9 mouse cellular contexts compared by ENCODE assay signal in the genomic region with DNA sequence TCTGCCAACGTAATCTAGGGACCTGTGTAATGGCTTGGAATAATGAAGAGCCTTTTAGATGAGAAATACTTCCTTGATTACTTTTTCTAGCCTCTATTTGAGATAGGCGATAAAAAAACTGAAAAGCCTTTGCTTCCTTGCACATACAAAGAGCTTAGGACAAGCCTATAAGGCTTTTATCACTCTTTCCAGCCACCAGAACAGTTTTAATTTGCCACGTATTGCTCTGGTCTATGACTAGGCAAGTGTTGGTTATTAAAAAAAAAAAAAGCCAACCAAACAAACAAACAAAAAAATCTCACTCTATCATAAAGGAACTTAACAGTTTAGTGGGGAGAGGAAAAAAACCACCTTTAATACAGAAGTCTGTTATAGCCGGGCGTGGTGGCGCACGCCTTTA. TPM values are rescaled to one million over a fixed set of nuclear protein-coding genes. Genes with fewer than 3 reads are reported as not detected.
DNase-seq lines count a peak whose midpoint lies in the region; ATAC-seq and TF ChIP-seq lines count a peak whose summit lies in the region.
"Had no signal": no experiment of that assay in that cellular context is flagged by ENCODE, and none has a peak within 500 bp of the region (broad histone marks: within the 10 kb centered on the region; RNA-seq: fewer than 3 reads in every experiment).

No protein-coding gene starts in this region.

- ATAC-seq in kidney, embryonic 15.5 days (replicated peaks; ENCODE audit: low FRiP score), result no peak
- ATAC-seq in hindbrain, postnatal 0 days, result no peak
- no peak for ATAC-seq in midbrain, embryonic 15.5 days (replicated peaks)

- H3K9ac ChIP-seq in kidney, embryonic 15.5 days, result no peak overlapping the region
- H3K9ac ChIP-seq in hindbrain, postnatal 0 days (replicated peaks; ENCODE audit: low read length), result no peak overlapping the region
- H3K9ac ChIP-seq in midbrain, embryonic 15.5 days, result no peak overlapping the region

- DNase-seq in kidney, adult 11 months, result no peak
- no peak for DNase-seq in embryonic facial prominence, embryonic 10.5 days (ENCODE audit: low spot score)
- no peak for DNase-seq in hindbrain, postnatal 0 days (ENCODE audit: low spot score)
- DNase-seq in cerebellum, postnatal 10 days, result no peak
- no peak for DNase-seq in gastrocnemius, adult 8-10 months (ENCODE audit: low spot score in 2 of 2)
- DNase-seq in left cerebral cortex, postnatal 25 days (ENCODE audit: low spot score in 2 of 2), result no peak
- DNase-seq: lung, adult 2 months had no signal

- H3K36me3 ChIP-seq in kidney, embryonic 15.5 days, result peaks cover 7% of the 10 kb centered on the region; the same call in 1 of the 2 replicates
- no peaks in the 10 kb centered on the region for H3K36me3 ChIP-seq in embryonic facial prominence, embryonic 10.5 days (replicated peaks)
- H3K36me3 ChIP-seq in hindbrain, postnatal 0 days (ENCODE audit: insufficient read depth, low read length), result no peaks in the 10 kb centered on the region
- no peaks in the 10 kb centered on the region for H3K36me3 ChIP-seq in midbrain, embryonic 15.5 days (replicated peaks)

- H3K27me3 ChIP-seq in kidney, embryonic 15.5 days, result no peaks in the 10 kb centered on the region
- no peaks in the 10 kb centered on the region for H3K27me3 ChIP-seq in embryonic facial prominence, embryonic 10.5 days (replicated peaks; ENCODE audit: low read depth, poor library complexity, severe bottlenecking)
- H3K27me3 ChIP-seq in hindbrain, postnatal 0 days (ENCODE audit: insufficient read depth, low read length), result no peaks in the 10 kb centered on the region
- H3K27me3 ChIP-seq in midbrain, embryonic 15.5 days (replicated peaks), result no peaks in the 10 kb centered on the region

- H3K4me2 ChIP-seq in kidney, embryonic 15.5 days, result peak overlapping the region; percentile 83
- H3K4me2 ChIP-seq in hindbrain, postnatal 0 days (ENCODE audit: low read depth, low read length), result peak overlapping the region; percentile 82; the same call in 1 of the 2 replicates
- H3K4me2 ChIP-seq in midbrain, embryonic 15.5 days, result peak overlapping the region; percentile 65

- H3K4me1 ChIP-seq in kidney, embryonic 15.5 days, result peaks cover 15% of the 10 kb centered on the region
- peaks cover 19% of the 10 kb centered on the region for H3K4me1 ChIP-seq in embryonic facial prominence, embryonic 10.5 days
- H3K4me1 ChIP-seq in hindbrain, postnatal 0 days (ENCODE audit: insufficient read depth, low read length), result peaks cover 7% of the 10 kb centered on the region; the same call in 1 of the 2 replicates
- peaks cover 26% of the 10 kb centered on the region for H3K4me1 ChIP-seq in midbrain, embryonic 15.5 days

- no peaks in the 10 kb centered on the region for H3K9me3 ChIP-seq in kidney, embryonic 15.5 days (replicated peaks)
- H3K9me3 ChIP-seq in embryonic facial prominence, embryonic 10.5 days, result peaks cover 3% of the 10 kb centered on the region; the same call in 1 of the 2 replicates
- no peaks in the 10 kb centered on the region for H3K9me3 ChIP-seq in hindbrain, postnatal 0 days (ENCODE audit: low read length)
- no peaks in the 10 kb centered on the region for H3K9me3 ChIP-seq in midbrain, embryonic 15.5 days

- peak overlapping the region; percentile 74 for H3K4me3 ChIP-seq in kidney, embryonic 15.5 days (replicated peaks)
- H3K4me3 ChIP-seq in embryonic facial prominence, embryonic 10.5 days, result peak overlapping the region; percentile 96; the same call in 1 of the 2 replicates
- no peak overlapping the region for H3K4me3 ChIP-seq in hindbrain, postnatal 0 days (ENCODE audit: low read length)
- no peak overlapping the region for H3K4me3 ChIP-seq in midbrain, embryonic 15.5 days

- intact Hi-C loops in left cerebral cortex, postnatal 25 days (cut with DNase I), result no loop called here

- H3K27ac ChIP-seq in kidney, embryonic 15.5 days, result peak overlapping the region; percentile 100; the same call in 1 of the 2 replicates
- H3K27ac ChIP-seq in embryonic facial prominence, embryonic 10.5 days (replicated peaks), result peak overlapping the region; percentile 94; the same call in 1 of the 2 replicates
- H3K27ac ChIP-seq in hindbrain, postnatal 0 days, result peak overlapping the region; percentile 66; the same call in 1 of the 2 replicates
- H3K27ac ChIP-seq in midbrain, embryonic 15.5 days, result no peak overlapping the region

- WGBS in kidney, embryonic 15.5 days, result 87% methylated on average over 7 of the region's 7 CpGs
- WGBS in embryonic facial prominence, embryonic 10.5 days, result 89% methylated on average over 7 of the region's 7 CpGs
- WGBS in hindbrain, postnatal 0 days, result 88% methylated on average over 7 of the region's 7 CpGs
- WGBS in midbrain, embryonic 15.5 days, result 87% methylated on average over 7 of the region's 7 CpGs

- no peak for TF ChIP-seq CTCF in hindbrain, postnatal 0 days (IDR thresholded peaks at IDR 0.05; ENCODE audit: low read depth)

RNA-seq across cellular contexts. Expression of a gene that starts 1.2 kb away (rescaled TPM):
- 19.8 and 22.0 TPM in 2 replicates for polyA plus RNA-seq in kidney, embryonic 15.5 days (2015; fragmentation: Nextera tagmentation; extraction: Ambion mirVana)
- polyA plus RNA-seq in embryonic facial prominence, embryonic 10.5 days (2016; fragmentation: Nextera tagmentation; extraction: Ambion mirVana), result 17.0 and 17.5 TPM in 2 replicates
- total RNA-seq in hindbrain, postnatal 0 days (2014; rRNA removed), result 32.9 and 34.5 TPM in 2 replicates
- 17.4 and 17.7 TPM in 2 replicates for polyA plus RNA-seq in hindbrain, postnatal 0 days (2015; fragmentation: Nextera tagmentation; extraction: Ambion mirVana)
- 25.0 and 27.7 TPM in 2 replicates for polyA plus RNA-seq in midbrain, embryonic 15.5 days (2015; fragmentation: Nextera tagmentation; extraction: Ambion mirVana)
- 10 to 100 TPM; 33.2 to 37.1 (median 35.4) TPM for total RNA-seq in gastrocnemius, adult 8-10 months (2022)
- total RNA-seq in left cerebral cortex, postnatal 25 days (2021), result 10 to 100 TPM; 53.6 to 56.9 TPM

RNA-seq across cellular contexts. Expression of a gene that starts 32.4 kb away (rescaled TPM):
- 104 and 106 TPM in 2 replicates for polyA plus RNA-seq in kidney, embryonic 15.5 days (2015; fragmentation: Nextera tagmentation; extraction: Ambion mirVana)
- polyA plus RNA-seq in embryonic facial prominence, embryonic 10.5 days (2016; fragmentation: Nextera tagmentation; extraction: Ambion mirVana), result 103 and 104 TPM in 2 replicates
- total RNA-seq in hindbrain, postnatal 0 days (2014; rRNA removed), result 187 and 338 TPM in 2 replicates
- 166 and 167 TPM in 2 replicates for polyA plus RNA-seq in hindbrain, postnatal 0 days (2015; fragmentation: Nextera tagmentation; extraction: Ambion mirVana)
- polyA plus RNA-seq in midbrain, embryonic 15.5 days (2015; fragmentation: Nextera tagmentation; extraction: Ambion mirVana), result 127 and 129 TPM in 2 replicates
- 10 to 100 TPM; 55.9 to 72.7 (median 65.2) TPM for total RNA-seq in gastrocnemius, adult 8-10 months (2022)
- total RNA-seq in left cerebral cortex, postnatal 25 days (2021), result 10 to 100 TPM; 54.4 to 58.0 TPM

Comparison
In these comparisons a context has a peak if more than half of its experiments do, and no peak if none do; other contexts are left out.
1. H3K4me3 ChIP-seq: peak in kidney, embryonic 15.5 days (single experiment) and embryonic facial prominence, embryonic 10.5 days (single experiment); none in hindbrain, postnatal 0 days (single experiment) and midbrain, embryonic 15.5 days (single experiment).
2. Peak in every context shown above with its lines, with median percentiles within 50 percentile points of each other: H3K4me2 ChIP-seq.